Mouse (Mus musculus) c-Kit-negative CD71-positive TER-119-positive erythroid progenitor cells, embryonic 14.5 days (primary cell): ENCODE measurements around the gene Slc36a1.

Experiments used
- DNase-seq: peaks from one replicate; pipeline ENCODE4 v3.0.0-alpha.2; 2013; ENCODE audit warnings: low read depth, low spot score

Gene Slc36a1

DNA sequence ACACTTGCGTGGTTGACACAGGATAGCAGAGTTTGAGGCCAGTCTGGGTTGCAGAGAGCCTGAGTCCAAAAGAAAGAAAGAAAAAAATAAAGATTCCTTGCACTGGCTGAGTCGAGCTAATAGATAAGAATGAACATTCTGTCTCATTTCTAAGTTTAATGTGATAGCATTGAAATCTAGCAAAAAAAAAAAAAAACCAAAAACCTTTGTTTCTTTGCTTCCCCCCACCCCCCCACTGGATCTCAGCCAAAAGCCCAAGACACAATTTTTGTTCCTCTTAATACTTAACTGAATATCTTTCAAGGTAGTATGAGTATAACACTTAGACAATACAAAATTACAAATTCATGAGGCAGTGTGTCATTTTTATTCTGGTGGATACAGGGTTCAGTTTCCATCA lies 4.9 kb downstream of the Slc36a1 start:
- no peak for DNase-seq

DNA sequence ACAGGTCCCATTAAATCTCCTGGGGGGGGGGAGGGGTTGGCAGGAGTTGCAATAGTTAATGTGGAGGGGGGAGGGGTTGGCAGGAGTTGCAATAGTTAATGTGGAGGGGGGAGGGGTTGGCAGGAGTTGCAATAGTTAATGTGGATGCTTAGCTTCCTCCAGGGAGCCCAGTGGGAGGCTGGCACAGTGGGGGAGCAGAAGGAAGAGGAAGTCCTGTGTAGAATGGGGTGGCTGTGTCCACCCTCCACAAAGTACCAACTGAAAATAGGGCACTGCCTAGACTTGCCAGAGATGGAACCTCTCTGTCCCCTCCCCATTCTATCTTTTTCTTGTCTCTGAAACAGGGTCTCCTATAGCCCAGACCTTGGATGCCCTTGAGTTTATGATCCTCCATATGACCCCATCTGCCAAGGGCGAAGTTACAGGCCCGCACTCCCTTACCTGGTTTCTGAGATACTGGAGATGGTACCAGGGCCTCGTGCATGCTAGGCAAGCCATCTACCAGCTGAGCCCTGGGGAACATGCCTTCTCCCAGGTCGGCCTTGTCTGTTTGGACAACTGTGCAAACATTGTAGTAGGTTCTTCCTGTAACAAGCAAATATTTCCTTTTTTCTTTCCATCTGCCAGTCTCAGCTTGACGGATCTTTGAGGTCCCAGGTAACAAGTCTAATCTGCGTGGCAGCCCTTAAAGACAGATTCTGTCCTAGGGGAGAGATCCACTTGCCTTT lies 5.6 kb downstream of the Slc36a1 start:
- no peak for DNase-seq

DNA sequence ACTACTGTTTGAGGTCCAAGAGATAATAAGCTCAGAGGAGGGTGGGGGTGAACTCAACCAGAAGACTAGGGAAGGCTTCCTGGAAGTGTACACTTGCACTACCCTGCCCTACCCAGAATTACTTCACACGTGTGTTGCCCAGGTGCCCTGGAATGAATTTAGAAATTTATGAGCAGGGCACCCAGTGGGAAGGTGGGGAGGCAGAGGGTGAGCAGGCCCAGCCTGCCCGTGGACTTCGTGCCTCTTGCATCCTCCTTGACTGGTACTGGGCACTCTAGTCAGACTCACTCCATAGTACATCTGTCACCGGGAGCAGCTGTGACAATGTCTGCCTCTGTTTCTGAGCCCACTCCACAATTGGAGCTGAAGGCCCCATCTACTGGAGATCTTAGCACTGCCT lies 9.4 kb downstream of the Slc36a1 start:
- no peak for DNase-seq

DNA sequence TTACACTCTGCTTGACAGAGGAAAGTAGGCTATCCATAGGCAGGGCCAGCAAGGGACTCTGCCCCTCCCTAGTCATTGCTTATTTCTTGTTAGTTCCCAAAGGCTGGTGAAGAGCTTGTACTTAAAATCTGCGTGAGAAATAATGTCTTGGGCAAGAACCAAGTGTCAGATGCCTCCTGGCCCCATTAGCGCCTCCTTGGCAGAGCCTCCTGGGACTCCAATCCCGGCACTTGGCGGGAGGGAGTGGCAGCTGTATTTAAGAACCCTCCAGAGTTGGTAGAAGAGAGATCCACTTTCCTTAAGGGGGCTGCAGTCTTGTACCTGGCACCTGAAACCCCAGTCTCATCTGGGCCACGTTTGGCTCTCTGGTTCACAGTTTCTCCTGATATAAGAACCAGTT lies 10.0 kb downstream of the Slc36a1 start:
- DNase-seq, result no peak

DNA sequence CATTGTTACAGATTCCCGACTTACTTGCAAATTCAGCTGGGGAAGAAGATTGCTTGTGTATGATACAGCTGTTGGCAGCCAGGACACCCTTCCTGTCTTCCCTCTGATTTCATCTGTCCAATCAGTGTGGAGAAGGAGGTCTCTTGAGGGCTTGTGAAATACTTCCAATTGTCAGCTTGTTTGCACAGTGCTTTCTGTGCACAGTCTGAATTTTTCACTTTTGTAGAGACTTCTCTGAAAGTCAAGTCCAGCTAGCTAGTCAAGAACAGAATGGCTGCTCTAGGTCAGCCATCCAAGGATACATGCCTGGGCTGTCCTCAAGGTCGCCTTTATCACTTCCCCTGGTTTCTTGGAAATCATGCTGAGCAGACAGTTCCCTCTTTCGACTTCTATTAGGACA lies 10.8 kb downstream of the Slc36a1 start:
- DNase-seq, result no peak

DNA sequence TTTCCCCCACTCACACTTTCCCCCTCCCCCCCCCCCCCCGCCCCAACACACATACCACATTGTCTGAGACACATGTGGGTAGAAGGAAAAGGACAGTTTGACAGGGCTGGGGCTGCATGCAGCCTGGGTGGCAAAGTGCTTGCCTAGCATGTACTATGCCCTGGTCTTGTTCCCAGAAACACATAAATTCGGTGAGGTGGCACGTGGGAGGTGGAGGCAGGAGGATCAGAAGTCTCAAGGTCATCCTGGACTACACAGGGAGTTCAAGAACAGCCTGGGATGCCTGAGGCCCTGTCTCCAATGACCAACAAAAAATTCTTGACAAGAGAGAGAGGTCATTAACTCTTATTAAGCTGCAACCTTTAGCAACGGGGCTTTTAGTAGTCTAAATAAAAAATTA lies 11.9 kb downstream of the Slc36a1 start:
- no peak for DNase-seq

DNA sequence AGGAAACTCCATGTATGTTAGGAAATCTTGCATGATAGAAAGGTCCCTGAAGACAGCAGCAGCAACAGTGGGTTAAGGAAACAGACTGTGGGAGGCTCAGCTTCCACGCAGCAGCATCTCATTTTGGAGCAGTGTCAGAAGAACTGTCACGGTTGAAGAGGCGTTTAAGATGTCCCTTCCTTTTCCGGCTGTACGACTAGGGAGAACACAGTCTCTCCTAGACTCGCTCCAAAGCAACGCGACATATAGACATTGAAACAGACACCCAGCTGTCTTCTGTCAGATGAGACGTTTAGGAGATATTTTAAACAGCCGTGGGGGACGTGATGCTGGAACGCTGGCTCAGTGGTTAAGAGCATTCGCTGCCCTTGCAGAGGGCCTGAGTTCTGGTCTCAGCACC lies 12.7 kb downstream of the Slc36a1 start:
- DNase-seq, result no peak

DNA sequence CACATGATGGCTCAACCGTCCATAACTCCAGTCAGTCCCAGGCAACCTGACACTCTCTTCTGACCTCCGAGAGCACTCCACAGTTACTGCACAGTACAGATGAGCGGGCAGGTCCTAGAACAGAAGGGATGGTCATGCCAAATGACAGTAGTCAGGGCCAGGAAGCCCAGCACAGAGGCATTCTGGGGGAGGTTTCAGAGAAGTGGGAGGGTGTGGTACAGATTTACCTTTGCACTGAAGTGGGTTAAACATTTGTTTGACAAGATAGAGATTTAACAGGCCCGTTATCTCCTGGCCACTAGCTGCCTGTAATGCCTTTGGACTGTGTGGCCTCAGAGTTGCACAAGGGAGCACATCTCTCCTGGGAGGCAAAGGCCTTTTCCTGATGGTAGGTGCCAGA lies 13.3 kb downstream of the Slc36a1 start:
- no peak for DNase-seq

DNA sequence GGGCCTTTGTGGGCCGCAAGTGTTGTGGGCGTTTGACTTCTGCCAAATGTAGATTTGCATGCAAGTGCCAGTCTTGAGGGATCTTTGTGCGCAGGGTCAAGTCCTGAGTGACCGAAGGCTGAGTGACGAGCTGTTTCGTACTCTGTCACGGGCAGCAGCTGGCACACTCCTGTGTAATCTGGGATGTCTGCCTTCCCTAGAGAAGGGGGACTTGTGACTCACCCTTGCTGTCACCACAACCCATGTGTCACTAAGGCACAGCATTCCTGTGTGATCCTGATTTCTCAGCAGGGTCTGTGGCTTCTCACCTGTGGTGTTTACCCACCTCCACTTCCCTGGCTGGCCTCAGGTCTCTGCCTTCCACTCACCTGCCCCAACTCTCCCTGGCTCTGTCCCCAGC lies 13.7 kb downstream of the Slc36a1 start:
- DNase-seq, result no peak

DNA sequence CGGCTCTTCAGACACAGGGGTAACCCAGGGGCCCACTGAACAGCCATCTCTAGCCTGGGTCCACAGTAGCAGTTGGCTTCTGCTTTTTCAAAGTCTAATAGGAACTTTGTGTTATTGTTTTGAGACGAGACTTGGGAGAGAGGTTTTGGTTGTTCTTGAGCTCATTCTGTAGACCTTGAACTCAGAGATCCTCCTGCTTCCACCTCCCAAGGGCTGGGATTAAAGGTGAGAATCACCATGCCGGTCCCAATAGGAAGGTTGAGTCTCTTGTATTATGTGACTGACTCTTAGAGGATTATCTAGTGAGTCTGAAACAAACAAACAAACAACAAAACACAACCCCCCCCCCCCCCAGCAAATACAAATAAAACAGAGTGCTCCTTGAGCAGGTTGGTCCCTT lies 14.3 kb downstream of the Slc36a1 start:
- no peak for DNase-seq

DNA sequence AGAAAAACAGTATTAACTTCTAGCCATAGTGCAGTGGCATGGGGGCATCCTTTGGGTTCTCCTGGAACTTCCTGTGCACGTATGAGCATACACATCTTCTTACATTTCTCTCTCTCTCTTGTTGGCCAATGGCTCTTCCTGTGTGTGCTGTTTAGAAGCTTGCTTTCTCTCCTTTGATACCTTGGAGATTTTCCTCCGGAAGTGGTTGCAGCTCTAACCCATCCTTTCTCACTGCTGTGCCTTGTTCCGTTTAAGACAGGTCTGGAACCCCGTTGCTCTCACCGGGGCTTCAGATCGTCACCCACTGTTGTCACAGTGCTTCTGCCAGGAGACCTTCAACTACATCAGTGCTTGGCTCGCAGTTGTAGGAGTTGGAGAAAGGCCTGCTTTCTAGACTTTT lies 17.2 kb downstream of the Slc36a1 start:
- no peak for DNase-seq

DNA sequence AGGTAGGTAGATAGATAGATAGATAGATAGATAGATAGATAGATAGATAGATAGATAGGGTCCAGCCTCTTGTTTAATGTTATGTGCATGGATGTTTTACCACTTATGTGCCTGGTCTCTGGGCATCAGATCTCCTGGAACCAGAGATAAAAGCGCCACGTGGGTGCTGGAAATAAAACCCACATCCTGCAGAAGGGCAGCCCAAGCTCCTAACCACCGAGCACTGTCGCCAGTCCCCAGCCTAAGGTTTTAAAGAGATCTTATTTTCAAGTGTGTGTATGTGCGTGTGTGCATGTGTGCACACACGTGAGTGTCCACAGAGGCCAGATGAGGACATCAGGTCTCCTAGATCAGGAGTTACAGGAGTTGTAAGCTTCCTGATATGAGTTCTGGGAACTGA lies 26.9 kb downstream of the Slc36a1 start:
- DNase-seq, result no peak

DNA sequence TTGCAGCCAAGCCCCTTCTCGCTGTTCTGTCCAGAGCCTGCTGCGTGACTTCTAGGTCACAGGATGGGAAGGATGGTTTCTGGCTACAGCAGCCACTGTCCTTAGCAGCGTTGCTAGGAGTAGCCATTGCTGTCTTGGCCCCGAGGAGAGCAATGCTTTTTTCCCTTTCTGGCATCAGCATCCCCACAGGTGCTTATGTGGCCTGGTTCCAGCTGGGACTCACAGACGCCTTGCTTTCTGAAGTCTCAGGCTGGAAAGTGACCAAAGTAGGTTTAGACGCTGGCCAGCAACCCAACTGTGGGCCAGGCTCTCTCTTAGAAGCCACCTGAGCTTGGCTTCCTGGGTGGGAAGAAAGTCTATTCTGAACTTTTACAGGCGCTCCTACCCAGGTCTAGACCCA lies 30.1 kb downstream of the Slc36a1 start:
- no peak for DNase-seq

DNA sequence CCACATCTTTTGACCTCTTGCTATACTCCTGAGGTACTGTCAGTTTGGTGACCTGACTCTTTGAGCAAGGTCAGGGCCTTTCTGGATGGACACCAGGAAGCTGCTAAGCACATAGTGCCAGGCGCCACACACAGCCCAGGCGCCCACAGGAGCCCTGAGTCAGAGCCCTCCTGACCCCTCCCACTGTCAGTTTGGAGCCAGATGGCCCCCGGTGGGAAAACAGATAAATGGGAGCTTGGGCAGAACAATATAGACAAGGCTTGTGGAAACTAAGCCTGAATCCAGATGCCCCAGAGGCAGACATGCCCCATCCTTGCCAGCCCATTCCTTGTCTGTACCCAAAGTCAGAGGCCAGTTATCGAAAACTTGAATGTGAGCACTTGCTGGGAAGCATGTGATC lies 30.6 kb downstream of the Slc36a1 start:
- DNase-seq, result no peak

DNA sequence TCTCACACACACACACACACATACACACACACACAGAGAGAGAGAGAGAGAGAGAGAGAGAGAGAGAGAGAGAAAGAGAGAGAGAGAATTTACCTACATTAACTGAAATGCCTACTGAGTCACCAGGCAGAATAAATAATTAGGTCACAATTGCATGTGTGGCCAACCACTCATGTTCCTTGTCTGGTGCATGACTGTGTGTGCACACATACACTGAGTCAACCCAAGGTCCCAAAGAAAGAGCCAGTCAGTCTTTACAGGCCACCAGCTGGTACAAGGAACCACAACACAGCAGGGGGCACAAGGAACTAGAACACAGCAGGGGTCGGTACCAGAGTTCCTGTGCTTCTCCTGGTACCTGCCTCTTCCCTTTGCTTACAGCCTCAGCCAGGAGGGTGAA lies 32.7 kb downstream of the Slc36a1 start:
- DNase-seq, result no peak

DNA sequence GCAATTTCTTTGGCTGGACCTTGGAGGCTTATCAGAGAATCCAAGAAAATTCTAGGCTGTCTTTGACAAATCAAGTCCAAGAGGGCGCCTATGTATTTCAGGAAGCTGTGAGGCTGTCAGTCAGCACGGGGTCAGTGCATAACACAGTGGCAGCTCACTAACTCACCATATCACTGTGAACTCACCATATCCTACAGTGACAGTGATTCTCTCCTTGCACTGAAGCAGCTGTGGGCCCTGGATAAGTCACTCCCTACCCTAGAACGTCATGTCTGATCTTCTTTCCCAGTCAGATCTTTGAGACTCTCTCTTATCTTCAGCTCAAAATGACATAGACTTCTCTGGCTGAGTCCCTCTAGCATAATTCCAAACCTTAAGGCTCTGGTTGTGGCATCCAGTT lies 35.3 kb downstream of the Slc36a1 start:
- no peak for DNase-seq

DNA sequence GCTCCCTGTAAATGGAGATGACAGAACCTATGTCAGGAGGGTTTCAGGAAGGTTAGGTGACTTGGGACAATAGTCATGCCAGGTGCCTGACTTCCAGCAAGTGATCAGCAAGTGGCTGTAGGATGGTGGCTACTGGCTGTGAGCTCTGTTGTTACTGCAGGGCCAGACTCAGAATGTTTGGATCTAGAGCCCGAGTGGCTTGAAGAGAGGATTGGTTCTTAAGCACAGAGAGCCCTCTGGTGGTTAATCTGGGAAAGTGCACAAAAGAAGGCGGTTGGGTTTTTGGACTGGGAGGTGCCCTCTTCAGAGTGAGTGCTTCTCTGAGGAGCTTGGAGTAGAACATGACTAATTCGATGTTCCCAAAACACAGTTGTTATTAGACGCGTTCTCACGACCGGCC lies 36.4 kb downstream of the Slc36a1 start:
- peak; percentile 16 for DNase-seq

DNA sequence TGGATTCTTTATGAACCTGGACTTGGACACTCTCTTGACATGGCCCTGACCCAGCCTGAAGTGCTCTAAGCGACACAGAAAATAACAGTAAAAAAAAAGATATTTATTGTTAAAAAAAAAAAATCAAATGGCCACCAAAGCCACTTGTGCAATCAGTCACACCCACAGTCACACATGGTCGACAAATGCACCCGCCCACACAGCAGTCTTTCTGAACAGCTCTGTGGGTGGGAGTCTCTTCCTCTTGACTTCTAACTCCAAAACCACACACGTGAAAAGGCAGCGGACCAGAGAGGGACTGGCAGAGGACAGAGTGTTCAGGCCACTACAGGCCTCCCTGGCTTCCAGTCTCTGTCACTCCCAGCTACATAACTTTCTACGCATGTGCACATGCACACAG lies 46.4 kb downstream of the Slc36a1 start:
- no peak for DNase-seq

DNA sequence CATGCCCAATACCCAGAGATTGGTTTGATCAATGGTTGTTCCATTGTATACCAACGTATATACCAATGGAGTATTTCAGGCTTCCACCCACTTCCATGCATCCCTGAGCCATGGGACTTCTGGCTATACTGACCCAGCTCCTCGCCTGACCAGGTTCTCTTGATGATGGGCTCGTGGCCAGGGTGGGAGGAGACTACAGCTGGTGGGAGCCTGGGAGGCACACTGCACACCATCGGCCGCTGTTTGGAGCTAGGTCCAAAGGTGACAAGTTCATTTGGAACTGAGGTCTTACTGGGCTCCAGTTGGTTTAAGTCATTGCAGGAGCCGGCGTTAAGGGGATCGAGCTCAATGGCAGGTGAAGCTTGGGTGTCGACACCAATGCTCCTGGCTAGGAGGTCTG lies 49.2 kb downstream of the Slc36a1 start:
- no peak for DNase-seq

DNA sequence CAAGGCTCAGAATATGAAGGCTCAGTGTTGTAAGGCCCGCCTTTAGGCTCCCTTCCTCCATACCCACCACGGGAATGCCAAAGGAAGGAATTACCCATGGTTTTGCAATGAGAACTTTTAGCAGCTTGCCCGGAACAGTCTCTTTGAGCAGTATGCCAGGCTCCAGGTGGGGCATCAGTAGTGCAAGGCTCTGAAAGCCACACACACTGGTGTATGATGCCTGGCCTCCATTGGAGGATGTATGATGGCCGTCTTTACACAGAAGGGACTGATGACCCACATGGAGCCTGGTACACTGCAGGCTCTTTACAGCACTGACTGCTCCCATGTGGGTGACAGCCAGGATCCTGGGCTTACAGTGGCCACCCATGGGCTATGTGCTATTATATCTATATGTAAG lies 57.0 kb downstream of the Slc36a1 start:
- no peak for DNase-seq

DNA sequence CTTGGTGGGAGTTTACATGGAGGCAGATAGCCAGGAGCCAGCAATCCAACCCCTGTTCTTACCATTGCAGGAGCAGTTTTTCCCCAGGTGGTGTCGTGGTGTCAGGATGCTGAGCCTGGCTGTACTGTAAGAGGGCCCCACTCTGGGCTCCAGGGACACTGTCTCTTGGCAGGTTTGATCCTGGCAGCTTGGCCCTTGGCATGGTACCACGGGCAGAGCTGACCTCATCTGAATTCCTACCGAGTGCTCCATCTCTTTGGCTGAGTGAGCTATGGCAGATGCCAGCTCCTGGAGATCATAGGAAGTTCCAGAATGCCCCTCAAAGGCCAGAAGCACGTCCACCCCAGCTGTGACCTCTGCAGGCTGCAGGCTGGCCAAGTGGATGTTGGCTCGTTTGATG lies 57.9 kb downstream of the Slc36a1 start:
- DNase-seq, result no peak

DNA sequence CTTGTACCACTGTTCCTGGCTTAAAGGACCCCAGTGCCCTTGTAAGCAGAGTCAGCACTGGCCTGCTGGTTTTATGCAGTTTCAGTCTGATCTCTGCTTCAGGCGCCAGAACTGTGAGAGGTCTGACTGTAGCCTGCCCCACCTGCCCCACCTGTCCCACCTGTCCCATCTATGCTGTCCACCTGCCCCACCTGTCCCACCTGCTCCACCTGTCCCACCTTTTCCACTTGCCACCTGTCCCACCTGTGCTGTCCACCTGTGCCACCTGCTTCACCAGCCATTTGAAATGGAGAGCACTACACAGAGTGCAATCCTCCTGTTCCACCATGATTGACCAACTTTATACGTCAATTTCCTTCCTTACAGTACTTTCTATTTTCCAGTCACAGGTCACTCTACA lies 60.2 kb downstream of the Slc36a1 start:
- no peak for DNase-seq

DNA sequence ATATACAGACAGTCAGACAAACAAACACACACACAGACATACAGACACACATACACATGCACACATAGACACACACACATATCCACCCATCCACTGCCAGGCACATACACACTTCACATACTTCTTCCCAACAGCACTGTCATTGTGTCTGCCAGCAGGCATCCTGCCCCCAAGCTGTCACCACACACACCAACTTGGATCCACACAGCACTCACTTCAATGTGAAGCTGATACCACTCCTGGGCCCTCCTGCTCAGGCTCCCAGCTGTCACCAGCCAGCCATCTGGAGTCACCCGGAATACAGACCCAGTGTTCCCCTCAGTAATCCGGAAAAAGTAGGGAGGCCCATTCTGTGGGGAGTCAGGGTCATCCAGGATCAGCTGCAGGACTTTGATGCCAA lies 61.5 kb downstream of the Slc36a1 start:
- no peak for DNase-seq

DNA sequence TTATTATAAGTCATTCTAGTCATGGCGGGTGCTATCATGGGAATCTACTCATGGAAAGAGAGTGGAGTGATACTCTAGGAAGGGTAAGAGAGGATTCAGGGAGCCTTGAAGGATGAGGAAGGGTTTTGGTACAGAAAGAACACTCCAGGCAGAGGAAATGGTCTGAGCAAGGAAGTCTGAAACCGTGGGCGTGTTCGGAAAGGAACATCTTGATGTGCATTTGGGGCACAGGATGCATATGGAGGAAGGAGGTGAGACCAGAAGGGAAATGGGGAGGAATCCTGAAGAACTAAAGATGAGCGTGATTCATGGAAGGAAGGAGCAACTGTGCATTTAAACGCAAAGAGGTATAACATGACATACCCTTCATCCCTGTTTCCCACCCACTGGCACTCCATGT lies 64.4 kb downstream of the Slc36a1 start:
- DNase-seq, result no peak
